Mouse (Mus musculus) right cerebral cortex, adult 18-20 months (tissue): ENCODE results near the gene Nrxn1.
A peak's percentile ranks its signal among the peaks of the same experiment; 100 is the strongest.

ENCODE experiments used
- DNase-seq: peaks from one replicate; pipeline ENCODE4 v3.0.0; 2022; ENCODE audit warnings: mixed read lengths

The Nrxn1 gene

DNA sequence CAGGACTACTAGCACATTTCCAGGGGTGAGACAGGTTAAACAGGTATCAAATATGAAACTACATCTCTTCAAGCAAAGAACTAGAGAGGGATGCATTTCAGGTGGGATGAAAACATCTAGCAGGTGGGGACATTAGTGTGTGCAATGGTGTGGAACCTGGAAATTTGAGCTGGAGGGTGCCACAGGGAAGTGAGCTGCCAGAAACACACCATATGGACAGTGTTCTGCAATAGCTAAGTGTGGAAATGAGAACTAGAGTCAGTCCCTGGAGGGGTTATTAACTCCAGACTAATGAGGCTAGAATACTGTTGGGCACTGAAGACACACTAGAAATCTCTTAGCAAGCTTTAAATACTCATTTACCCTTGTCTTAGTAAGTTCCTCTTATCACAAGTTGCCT is 536.5 kb downstream of the Nrxn1 start:
- no peak for DNase-seq

DNA sequence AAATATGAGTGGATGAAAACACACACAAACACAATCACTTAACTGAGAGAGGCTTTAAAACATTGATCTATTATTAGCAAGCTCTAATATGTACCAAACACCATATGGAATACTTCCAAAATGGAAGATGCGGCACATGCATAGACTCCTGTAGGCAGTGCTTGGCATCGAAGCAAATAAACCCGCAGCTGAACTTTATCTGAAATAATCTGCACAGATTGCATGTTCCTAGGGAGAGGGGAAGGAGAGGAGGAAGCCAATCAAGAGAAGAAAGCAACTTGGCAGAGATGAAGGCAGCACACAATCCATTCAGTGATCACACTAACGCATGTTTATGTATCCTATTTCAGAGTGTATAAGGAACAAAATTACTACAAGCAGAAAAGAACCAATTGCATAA is 542.5 kb downstream of the Nrxn1 start:
- no peak for DNase-seq

DNA sequence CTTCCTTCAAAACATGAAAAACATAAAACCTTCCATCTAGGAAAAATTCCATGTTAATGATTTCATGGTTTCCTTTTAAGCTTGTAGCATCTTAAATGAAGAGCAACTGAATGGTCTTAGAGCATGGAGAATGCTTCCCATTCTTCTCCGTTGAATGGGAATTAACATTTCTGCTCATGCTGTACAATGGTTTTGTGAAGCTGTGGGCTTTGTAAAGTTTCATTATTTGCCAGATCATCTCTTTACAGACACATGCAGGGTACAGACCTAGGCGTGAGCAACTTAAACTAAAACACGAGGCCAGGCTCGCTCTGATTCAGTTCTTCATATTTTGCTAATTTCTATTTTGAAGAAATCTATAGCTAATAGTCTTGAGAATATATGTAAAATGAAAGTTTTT is 546.1 kb downstream of the Nrxn1 start:
- DNase-seq: no peak

DNA sequence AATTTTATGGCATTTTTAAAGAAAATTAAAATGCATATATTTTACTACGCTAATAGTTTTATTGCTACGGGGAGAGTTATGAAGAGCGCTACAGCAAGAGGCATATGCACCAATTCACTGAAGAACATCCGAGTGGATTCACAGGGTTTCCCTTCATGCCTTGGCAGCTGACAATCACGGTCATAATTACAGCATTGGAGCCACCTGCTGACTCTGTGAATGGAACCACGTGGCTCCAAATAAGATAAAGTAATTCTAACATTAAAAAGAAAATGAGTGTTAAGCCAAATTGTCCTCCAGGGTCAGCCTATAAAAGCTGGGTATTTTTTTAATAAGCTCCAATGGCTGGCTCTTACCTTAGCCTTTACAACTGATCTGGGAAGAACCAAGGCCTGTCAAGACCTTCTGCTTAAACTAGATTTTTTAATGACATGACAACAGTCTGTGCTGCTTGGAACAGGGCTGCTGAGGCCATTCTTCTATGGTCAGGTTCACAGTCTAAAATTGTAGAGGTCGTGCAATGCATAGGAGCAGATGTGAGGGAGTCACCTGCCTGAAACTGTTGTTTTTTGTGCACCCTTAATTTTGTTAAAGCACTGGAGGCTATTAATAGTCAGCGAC is 548.1 kb downstream of the Nrxn1 start:
- no peak for DNase-seq

DNA sequence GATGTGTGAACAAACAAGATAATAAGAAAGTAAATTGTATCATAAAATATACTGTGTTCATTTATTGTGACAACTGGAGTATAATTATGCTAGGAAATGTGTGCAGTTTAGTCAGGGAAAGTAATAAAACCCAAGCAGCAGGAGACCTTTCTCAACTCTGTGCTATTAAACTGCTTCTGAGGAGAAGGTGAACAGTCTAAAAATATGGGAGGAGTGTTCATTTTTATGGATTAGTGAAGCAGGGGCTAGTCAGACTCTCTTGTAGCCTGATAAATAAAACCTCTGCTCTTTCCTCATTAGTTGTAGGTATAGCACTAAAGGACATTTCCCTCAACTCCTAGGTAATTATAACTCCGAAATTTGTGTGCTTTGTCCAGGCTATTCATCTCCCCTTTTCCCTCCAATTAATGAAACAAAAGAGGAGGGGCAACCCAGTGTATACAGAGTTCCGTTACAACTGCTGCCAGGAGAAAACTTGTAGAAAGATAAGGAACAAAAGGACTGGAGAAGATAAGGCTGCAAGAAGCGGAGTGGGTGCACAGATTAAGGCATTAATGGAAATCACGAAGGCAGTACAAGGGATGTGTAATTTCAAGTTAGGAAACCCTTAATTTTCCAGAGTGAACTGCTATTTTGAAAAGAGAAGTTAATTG is 548.8 kb downstream of the Nrxn1 start:
- no peak for DNase-seq

DNA sequence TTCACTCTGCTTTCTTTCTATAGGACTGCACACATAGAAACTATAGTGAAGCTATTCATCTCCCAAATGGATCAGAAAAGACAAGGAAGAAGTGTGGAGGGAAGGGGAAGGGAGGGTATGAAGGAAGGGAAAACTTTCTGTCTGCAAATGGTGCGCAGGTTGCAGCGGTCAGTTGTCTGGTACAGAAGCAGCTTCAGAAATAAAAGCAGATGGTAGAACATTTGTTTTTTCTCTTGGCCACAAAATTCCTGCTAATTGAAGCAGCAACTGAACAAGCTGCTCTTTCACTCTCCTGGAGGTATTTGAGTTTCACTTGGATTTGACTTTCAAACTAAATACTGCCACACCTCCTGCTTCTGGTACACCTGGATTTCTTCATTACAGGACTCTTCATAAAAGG is 561.4 kb downstream of the Nrxn1 start:
- peak; percentile 21 for DNase-seq

DNA sequence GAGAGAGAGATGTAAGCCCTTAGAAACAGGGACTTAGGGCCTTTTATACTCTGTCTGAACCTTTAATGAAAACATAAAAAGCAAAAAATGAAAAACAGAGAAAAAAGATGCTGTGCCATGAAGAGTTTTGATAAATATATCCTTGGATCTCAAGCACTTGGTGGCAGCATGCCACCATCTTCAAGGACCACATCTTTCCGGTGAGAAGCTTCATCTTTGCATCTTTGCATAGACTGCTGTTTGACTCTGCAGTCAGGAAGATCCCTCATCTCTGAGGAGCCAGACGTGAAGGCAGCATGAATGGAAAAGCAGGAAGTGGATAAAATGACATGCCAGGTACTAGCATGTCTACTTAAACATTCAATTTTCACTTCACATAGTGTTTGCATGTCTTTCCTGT is 586.8 kb downstream of the Nrxn1 start:
- peak; percentile 35 for DNase-seq

DNA sequence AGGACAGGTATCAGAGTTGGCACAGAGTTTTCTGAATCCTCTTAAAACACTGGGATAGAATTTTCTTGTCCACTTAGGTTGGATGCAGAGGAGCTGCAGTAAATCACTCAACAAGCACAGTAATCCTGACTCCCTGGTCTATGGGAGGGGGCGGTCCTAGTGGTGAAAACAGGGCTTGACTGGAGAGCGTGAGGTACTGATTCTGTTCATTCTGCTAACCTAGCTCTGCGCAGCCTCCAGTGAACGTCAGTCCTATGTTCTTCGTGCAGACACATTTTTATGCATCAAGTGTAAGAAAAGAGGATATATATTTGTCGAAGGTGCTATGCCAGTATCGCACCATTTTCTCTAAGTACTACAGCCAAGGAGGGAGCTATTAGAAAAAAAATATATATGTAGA is 588.9 kb downstream of the Nrxn1 start:
- DNase-seq: peak; percentile 17

DNA sequence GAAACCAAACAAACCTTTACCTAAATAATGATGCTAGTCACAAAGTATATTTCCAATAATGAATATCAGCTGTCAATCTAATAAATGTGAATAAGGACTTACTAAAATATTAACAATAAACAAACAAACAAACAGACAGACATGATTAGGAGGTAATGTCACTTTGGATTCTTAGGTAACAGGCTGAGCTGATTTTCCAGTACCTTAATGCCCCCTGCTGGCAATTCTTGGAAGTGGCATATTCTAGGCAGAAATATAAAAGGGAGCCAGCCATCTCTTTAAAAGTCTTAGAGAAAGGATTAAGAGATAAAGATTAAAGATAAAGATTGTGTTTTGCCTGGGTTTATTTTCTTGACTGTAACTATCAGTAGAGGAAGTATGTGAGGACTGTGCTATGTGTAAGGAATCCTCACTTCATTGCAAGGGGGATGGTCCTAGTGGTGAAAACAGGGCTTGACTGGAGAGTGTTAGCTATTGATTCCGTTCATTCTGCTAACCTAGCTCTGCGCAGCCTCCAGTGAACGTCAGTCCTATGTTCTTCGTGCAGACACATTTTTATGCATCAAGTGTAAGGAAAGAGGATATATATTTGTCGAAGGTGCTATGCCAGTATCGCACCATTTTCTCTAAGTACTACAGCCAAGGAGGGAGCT is 591.7 kb downstream of the Nrxn1 start:
- peak; percentile 72 for DNase-seq

DNA sequence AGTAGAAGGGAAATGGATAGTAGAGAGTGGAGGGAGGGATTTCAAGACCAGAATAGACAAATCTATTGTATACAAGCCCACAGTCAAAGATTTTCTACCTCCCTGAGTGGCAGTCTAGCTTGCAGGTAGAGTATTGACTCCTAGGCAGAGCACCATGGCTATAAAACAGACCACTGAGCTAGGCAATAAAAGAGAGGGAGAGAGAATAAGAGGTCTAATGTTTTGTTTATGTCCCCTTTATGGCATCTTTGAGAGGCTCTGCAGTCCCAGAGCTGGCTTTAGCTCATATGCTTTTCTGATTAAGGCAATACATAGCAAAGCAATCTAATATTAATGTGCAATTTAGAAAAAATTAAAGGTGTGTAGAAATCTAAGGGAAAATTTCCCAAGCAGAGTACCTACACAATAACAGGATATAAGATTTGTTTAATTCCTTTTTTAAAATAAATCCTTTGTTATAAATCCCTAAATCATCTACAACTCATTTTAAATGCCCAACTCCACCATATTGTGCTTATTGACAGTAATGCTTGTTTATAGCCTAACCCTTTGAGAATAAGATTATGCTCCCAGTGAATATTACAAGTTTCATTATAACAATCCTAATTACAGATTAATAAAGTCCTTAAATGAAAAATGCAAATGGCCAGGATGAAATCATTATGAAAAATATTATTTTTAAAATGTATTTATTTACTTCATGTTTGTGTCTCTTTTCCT is 613.2 kb downstream of the Nrxn1 start:
- DNase-seq: no peak

DNA sequence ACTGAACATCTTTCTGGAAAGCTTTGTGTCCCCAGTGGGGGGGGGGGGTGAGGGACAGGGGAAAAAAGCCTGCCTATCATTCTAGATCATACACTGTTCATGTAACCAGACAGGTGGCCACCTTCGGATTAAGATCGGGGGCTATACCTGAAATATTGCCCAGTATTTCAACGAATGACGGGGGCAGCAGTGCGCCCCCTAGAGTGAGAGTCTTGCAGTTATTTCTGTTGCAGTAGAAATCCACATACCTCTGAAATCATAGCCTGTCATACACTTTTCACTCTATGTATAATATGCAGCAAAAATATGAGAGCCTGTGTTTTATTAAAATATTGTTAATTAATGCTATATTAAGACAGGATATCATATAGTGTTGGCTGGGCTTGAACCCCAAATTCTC is 636.1 kb downstream of the Nrxn1 start:
- no peak for DNase-seq

DNA sequence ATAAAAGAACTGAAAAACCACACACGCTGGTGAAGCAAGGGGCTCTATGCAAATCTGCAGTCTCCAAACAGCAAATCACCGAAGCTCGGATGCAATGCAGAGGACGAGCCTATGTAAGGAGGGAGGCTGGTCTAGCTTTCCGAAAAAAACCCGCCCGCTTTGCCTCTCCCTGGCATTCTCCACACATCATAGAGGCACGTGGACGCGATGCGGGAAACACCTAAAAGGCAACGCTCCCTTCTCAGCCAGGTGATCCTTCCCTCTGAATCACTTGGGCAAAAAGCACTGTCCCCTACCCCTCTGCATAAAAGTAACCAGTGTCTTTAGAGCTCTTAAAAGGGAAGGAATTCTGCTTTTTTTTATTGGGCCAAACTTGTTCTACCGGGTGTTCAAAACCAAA is 637.0 kb downstream of the Nrxn1 start:
- DNase-seq: peak; percentile 76

DNA sequence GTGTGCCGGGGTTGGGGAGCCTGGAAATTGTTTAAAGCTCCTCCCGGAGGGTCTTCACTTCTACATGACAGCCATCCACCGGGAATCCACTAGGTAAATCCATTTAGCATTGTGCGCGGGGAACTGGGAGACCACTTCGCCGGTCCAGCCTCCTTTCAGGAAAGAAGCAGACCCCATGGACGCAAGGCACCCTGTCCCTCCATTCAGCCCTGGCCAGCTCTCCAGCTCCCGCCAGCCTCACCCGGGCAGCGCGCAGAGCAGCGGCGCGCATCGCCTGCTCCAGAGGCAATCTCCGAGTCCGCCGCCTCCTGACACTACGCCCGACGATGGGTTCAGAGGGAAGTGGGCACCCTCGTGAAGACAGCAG is 637.5 kb downstream of the Nrxn1 start:
- peak; percentile 50 for DNase-seq

DNA sequence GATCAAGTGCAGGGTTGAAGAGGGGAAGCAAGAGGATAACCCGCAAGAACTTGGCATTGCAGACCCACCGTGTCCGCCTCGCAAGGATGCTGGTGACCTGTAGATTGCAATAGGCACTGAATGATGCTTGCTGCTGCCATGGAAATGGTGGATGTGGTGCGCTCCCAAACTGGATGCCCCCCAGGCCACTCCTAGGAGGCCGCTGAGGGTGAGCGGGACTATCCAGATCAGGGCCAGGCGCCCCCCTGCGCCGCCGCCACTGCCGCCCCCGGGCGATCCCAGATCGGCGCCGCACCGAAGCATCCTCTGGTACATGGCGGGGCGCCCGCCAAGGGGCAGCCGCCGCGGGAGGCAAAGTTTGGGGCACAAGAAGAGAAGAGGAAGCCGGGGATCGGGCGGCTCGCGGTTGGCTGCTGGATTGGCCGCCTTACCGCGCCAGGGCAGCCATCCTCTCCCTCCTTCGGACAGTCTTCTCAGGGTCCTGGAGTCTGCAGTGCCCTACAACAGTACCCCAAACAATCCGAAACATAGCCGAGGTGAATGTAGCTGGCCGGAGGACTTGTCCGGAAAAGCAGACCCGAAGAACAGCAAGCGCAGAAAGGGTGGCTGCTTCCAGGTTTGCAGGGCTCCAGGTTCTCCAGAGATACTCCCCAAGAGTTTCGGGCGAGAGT is 638.0 kb downstream of the Nrxn1 start:
- DNase-seq: peak; percentile 34

DNA sequence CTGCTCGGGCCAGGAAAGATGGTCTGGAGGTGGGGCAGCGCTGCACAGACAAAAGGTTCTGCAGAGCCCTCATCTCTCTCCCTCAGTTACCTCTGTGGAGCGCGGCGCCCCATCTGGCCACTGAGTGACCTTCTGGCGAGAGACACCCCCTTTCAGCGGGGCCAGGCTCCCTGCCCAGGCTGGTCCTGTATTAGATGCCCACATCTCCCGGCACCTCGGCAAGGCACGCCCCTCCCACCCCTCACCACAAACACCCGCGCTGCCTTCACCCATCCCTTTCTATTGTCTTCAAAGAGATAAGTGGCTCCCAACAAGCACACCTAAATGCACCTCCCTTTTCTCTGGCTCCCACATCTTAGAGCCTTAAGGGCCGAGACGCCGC is 638.5 kb downstream of the Nrxn1 start:
- peak; percentile 46 for DNase-seq

DNA sequence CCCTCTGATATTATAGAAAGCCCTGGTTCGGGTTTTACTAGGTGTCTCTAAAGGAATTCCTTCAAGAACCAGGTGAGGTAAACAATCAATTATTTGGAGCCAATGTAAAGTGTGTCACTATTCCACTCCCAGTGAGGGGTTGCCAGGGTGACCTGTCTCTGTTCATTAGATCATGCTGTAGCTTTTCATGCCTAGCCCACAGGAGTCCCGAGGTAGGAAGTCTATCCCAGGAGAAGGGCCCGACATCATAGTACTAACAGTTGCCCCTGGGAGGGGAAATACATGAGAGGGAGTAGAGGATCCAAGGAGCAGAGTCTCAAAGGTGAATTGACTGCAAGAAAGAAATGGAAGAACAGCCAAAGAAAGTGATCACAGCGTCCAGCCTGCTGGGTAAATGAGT is 639.6 kb downstream of the Nrxn1 start:
- DNase-seq: no peak

DNA sequence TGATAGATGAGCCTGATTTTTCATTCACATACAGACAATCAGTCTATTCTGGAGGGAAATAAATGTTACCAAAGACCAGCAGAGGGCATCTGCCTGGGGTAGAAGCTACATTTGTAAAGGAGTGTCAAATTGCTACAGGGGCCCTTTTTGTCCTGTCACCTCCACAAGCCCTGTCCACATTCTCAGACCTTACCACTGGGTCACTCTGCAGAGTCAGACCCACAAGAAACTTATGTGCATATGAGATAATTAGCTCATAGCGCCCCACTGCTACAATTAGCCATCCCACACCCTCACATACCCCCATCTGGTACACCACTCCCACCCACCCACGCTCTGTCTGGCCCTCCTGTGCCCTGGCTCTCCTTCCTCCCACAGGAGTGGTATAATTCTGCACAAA is 640.1 kb downstream of the Nrxn1 start:
- no peak for DNase-seq

DNA sequence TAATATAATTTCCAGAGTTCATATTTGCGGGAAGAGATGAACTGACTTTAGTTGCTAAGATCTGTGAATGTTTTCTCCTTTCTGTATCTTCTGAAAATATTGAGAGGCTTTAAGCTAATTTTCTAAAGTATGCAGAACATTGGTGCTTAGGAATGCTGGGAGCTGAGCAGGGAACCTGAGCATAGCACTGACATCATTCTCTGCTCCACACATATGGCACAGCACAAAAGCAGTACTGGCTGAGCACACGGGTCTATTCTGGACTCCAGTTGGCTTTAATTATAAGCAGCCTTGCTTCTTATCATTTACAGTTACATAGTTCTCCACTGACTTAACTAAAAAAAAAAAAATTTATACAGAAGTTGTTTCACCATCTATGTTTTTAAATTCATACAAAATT is 641.5 kb downstream of the Nrxn1 start:
- peak; percentile 31 for DNase-seq

DNA sequence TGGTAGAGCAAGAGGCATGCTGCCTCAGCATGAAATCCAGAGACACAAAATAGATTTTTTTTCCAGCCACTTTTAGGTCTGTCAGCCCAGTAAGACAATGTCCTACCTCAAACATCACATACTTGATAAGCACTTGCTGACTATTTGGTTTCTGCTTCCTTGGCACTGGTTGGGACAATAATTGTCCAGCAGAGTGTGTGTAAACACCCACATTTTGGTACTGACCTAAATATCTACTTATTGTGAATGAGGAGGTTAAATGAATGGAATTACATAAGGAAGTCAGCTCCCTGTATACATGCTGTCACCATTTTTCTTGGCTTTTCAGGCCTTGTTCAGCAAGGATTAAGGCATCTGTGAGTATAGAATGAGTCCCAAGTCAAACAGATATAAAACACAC is 649.8 kb downstream of the Nrxn1 start:
- no peak for DNase-seq

DNA sequence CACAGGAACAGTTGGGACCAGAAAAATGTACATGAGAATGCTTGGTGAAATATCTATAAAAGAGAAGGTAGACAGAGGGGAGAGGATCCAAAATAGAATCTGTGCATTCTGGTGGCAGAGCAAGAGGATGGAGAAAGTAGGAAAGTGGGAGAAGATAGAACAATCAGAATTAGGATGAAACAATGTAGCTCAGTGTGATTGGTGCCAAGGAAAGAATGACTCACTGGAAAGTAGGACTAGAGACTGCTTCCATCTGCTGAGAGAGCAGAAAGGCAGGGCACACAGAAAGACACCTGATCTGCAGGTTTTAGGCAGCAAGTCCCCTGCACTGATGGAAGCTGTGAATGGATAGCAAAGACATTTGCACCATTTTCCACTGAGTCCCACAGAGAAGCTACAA is 657.0 kb downstream of the Nrxn1 start:
- DNase-seq: peak; percentile 32

DNA sequence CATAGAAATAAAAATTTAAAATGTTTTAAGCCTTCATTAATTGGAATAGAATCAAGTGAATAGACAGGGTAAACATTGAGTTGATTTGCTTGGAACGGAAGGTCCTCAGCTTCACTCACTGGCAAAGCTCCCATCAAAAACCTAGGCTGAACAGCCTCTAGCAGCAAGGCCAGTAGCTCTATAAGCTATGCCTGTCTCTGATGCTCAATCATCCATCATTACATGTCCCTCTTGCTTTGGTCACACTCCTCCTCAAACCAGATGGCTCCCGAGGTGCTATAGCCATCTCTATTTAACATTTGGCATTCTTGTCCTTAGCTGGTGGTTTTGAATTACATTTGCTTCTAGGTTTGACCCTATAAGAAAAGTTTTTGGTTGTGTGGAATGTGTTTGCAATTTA is 657.5 kb downstream of the Nrxn1 start:
- no peak for DNase-seq

DNA sequence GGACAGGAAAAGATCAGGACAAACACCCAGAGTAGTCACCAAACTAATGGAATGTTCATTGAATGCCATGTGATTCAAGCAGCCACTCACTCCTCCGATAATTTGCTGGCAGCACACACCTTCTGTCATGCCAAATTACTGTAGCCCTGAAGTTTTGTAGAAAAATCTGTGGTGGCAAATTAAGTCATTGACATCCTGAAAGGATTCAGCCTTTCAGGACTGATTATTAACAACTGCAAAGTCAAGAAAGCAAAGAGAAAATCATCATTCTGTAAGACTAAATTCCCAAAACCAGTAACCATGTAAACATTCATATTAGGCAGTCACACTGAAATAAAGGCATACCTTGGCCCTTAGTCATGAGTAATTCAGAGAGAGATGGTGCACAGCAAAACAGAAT is 662.7 kb downstream of the Nrxn1 start:
- DNase-seq: no peak

DNA sequence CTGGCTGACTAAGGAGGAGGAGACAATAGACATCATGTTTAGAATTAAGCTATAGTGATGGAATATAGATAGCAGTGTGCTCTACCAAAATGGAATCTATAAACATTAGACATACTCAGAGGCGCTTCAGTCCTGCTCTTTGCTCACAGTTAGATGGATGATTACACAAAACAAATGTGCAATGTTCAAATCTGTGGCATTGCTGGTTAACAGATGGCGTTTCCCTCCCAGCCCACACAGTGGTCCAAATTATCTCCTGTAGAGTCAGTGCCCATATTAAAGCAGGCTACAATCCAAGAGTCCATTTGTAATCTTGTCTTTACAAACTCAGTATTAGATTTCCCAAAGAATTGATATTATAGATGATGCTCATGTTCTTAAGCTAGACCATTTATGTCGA is 666.9 kb downstream of the Nrxn1 start:
- peak; percentile 32 for DNase-seq

DNA sequence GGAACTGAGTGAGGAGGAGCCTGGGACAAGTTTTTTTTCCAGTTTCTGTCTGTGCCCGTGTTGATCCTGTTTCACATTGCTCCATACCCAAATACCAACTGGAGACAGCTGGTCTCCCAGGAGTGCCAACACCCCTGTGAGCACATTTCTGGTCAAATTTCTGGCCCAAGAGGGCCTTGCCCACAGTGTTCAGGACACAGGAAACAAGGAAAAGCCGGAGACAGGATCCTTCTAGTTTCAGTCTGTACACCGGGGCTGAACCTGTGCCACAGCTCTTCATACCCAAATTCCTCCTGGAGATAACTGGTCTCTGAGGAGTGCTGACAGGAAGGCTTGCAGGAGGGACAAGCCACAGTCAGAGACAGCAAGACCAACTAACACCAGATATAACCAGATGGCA is 670.3 kb downstream of the Nrxn1 start:
- DNase-seq: no peak
